Mouse (Mus musculus) left cerebral cortex, adult 9 months (tissue): ENCODE results near the gene H2-Aa.
A peak's percentile ranks its signal among the peaks of the same experiment; 100 is the strongest.

Experiments used
- DNase-seq, 2 experiments: peaks; one replicate each; pipeline ENCODE4 v3.0.0; 2022; ENCODE audit warnings: low spot score in 2 of 2

H2-Aa gene

GRCm38 (mm10) chr17:34300071-34300470, 12.4 kb upstream of the H2-Aa start:
- no peak for DNase-seq

- no peak for DNase-seq
These were observed 11.7 kb upstream of the H2-Aa start for GRCm38 (mm10) chr17:34299356-34299755.

GRCm38 (mm10) chr17:34295891-34296794, 8.5 kb upstream of the H2-Aa start:
- peak; percentile 19 to 71 for DNase-seq

- no peak for DNase-seq
These were observed 7.7 kb upstream of the H2-Aa start for GRCm38 (mm10) chr17:34295307-34295706.

- DNase-seq = no peak
These were observed 6.6 kb upstream of the H2-Aa start for GRCm38 (mm10) chr17:34294249-34294648.

GRCm38 (mm10) chr17:34293533-34293932, 5.9 kb upstream of the H2-Aa start:
- DNase-seq = no peak

GRCm38 (mm10) chr17:34292570-34292969, 4.9 kb upstream of the H2-Aa start:
- DNase-seq = no peak

- DNase-seq = peak; percentile 39 to 88
These were observed 4.0 kb upstream of the H2-Aa start for GRCm38 (mm10) chr17:34291609-34292008.

GRCm38 (mm10) chr17:34288131-34288530, 508 bp upstream of the H2-Aa start:
- no peak for DNase-seq

- no peak for DNase-seq
These were observed 624 bp downstream of the H2-Aa start for GRCm38 (mm10) chr17:34286999-34287398.

- DNase-seq = no peak
These were observed 1.1 kb downstream of the H2-Aa start for GRCm38 (mm10) chr17:34286501-34286900.

- no peak for DNase-seq
These were observed 1.8 kb downstream of the H2-Aa start for GRCm38 (mm10) chr17:34285848-34286247.

- no peak for DNase-seq
These were observed 2.3 kb downstream of the H2-Aa start for GRCm38 (mm10) chr17:34285371-34285770.

GRCm38 (mm10) chr17:34281836-34282235, 5.8 kb downstream of the H2-Aa start:
- DNase-seq = no peak

GRCm38 (mm10) chr17:34280499-34281038, 7.1 kb downstream of the H2-Aa start:
- DNase-seq = no peak

GRCm38 (mm10) chr17:34272102-34272501, 15.5 kb downstream of the H2-Aa start:
- DNase-seq = no peak

- DNase-seq = no peak
These were observed 16.7 kb downstream of the H2-Aa start for GRCm38 (mm10) chr17:34270940-34271339.

GRCm38 (mm10) chr17:34270230-34270629, 17.4 kb downstream of the H2-Aa start:
- DNase-seq = no peak

GRCm38 (mm10) chr17:34269817-34270216, 17.8 kb downstream of the H2-Aa start:
- DNase-seq = no peak

- DNase-seq = no peak
These were observed 18.9 kb downstream of the H2-Aa start for GRCm38 (mm10) chr17:34268748-34269147.

GRCm38 (mm10) chr17:34268262-34268661, 19.4 kb downstream of the H2-Aa start:
- DNase-seq = no peak

GRCm38 (mm10) chr17:34264452-34265351, 22.9 kb downstream of the H2-Aa start:
- no peak for DNase-seq
